Mouse (Mus musculus) adrenal gland, adult (tissue): ENCODE data around the gene Tnfrsf25.
A peak's percentile ranks its signal among the peaks of the same experiment; 100 is the strongest.

ENCODE experiments used
- DNase-seq, 2 experiments: peaks; one replicate each; pipeline ENCODE4 v3.0.0; 2022 to 2023; ENCODE audit warnings: low spot score in 1 of 2; ENCODE audit not compliant: inconsistent age in 2 of 2

Tnfrsf25 gene

DNA sequence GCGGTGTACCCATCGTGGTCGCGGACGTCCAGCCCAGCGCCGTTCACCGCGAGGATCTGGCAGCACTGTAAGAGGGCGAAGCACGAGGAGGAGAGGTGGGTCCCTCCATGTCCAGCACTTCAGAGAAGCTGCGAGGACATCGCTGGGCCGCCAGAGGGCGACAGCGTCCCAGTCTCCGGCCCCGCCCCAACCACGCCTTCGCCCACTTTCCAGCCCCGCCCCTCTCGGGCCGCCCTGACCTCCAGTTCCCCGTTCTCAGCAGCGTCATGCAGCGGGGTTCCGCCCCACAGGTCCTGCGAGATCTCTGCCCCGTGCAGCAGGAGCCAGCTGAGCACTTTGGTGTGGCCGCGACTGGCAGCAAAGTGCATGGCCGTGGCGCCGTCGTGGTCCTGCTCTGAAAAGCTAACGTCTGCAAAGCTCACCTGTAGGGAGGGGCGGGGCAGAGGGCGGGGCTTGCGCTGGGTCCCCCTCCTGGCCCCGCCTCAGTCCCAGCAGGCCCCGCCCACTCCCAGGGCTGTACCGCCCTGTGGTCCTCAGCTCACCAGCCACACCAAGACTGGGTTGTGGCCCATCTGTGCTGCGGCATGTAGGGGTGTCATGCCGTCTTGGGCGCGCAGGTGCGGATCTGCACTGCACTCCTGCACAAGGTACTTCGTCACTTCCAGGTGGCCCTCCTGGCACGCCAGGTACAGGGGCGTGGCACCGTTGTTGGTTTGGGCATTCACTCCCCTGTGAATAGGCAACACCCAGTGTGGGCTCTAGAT is 22.9 kb downstream of the Tnfrsf25 start:
- peak; percentile 93 to 97 for DNase-seq

DNA sequence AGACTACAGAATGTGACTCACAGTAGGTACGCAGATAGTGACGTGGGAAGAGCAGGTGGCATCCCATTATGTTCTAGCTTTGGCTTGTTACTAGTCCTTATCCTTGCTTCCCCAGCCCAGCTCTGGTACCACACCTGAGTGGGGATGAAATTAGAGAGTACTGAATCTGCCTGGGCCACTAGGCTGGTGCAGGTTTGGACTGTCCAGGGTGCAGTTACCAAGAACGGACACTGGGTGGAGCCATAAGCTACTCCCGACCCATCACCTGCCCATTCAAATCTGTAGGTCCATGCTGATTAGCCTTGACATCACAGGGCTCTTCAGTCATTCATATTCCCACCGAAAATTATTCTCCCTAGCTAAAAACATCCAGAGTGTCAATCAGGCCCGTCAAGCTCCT is 24.7 kb downstream of the Tnfrsf25 start:
- DNase-seq: peak; percentile 49 to 83

GRCm38 (mm10) chr4:152141521-152142135 is 25.9 kb downstream of the Tnfrsf25 start:
- DNase-seq: no peak

GRCm38 (mm10) chr4:152143632-152144031 is 27.9 kb downstream of the Tnfrsf25 start:
- DNase-seq: no peak

- no peak for DNase-seq
Observed at GRCm38 (mm10) chr4:152145473-152145872, 29.7 kb downstream of the Tnfrsf25 start.

- DNase-seq: no peak
Observed at GRCm38 (mm10) chr4:152146033-152146827, 30.5 kb downstream of the Tnfrsf25 start.

DNA sequence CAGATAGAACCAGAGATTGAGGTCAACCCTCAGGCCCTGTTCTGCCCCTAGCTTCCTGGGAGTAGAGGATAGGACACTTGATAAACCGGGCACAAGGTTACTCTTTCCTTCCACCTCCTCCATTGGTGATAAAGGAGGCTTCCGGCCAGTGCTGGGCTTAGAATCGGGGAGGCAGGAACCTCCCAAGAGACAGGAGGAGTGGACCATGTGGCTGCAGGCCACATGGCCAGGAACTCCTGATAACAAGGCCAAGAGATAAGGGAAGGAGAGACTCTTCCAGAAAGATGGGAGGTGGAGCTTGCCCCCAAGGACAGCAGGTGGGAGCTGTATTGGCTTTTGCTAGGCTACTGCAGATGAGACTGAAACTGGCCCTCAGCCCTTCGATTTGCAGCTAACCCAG is 34.8 kb downstream of the Tnfrsf25 start:
- no peak for DNase-seq

GRCm38 (mm10) chr4:152151451-152151965 is 35.8 kb downstream of the Tnfrsf25 start:
- DNase-seq: peak in 1 of 2 experiments; percentile 47

GRCm38 (mm10) chr4:152151966-152152544 is 36.3 kb downstream of the Tnfrsf25 start, which contains the start of gene Espn:
Gene Espn (minus strand): TSS chr4:152152371.
- DNase-seq: peak; percentile 78 to 88

- DNase-seq: peak; percentile 82 to 92
Observed at GRCm38 (mm10) chr4:152153771-152154177, 38.0 kb downstream of the Tnfrsf25 start.

- DNase-seq: no peak
Observed at GRCm38 (mm10) chr4:152155019-152155418, 39.3 kb downstream of the Tnfrsf25 start.

- DNase-seq: peak in 1 of 2 experiments; percentile 73
Observed at GRCm38 (mm10) chr4:152157779-152158584, 42.2 kb downstream of the Tnfrsf25 start.

DNA sequence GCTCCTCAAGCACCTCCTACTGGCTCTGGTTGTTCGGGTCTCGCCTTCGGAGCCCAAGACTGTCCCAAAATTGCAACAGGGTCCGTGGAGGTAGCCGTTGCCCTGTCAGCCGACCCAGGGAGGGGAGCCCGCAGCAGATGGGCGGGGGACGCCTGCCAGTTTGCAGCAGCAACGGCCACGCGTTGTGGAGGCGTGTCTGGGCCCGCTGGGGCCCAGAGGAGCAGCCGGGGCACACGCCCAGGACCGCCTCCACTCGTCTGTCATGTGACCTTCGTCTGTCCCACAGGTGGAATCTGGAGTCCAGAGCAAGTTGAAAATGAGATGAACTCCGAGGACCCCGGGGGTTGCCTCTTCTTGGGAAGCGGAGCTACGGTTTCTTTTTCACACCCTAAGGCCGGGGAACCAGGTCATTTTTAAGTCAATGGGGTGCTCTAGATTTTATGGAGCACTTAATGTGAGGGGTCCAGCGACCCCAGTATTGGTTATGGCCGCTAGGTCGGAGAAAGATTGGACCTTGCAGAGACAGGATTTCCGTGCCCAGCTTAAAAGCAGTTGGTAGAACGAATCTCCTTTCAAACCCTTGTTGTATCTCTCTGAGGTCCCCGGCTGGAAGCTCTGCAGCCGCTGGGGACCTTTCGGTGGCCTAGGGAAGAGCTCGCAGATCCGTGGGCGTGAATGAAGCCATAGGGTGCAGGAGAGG is 43.0 kb downstream of the Tnfrsf25 start, which contains the start of gene Hes2:
TSS of gene Hes2 (plus strand) at position 283 of the 700 bp plus-strand sequence.
- DNase-seq: peak in 1 of 2 experiments; percentile 60

- DNase-seq: no peak
Observed at GRCm38 (mm10) chr4:152159285-152159678, 43.5 kb downstream of the Tnfrsf25 start.

- no peak for DNase-seq
Observed at GRCm38 (mm10) chr4:152160748-152161147, 45.0 kb downstream of the Tnfrsf25 start.

GRCm38 (mm10) chr4:152161601-152162000 is 45.9 kb downstream of the Tnfrsf25 start:
- DNase-seq: no peak

DNA sequence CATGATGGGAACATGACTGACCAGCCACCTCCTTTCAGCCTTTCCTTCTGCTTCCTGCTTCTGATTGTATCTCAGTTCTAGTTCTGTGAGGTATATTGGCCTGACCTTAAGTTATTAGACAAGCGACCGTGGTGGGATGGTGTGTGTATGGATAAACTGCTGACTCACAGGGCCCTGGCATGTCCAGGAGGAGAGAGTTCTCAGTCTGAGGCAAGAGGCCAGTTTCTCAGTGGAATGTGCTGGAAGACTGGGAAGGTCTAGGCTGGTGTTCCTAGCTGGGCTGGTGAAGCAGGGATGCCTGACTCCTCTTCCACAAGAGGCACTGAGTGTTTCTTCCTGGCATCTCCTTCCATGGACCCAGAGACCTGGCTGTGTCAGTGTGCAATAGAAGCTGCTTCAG is 47.0 kb downstream of the Tnfrsf25 start:
- DNase-seq: no peak

GRCm38 (mm10) chr4:152165036-152165931 is 49.5 kb downstream of the Tnfrsf25 start:
- peak; percentile 59 to 88 for DNase-seq
